Mouse (Mus musculus): Measurements from ENCODE around the gene Ubtd1. TPM values are rescaled to one million over a fixed set of nuclear protein-coding genes. Genes with fewer than 3 reads are reported as not detected.
"Not testable (repeated sequence)": the region's sequence is repeated elsewhere in the genome, so short reads cannot be mapped to it uniquely, and the experiment has no call there.

Ubtd1 gene
- total RNA-seq, 2 experiments from 2014 or later, result 11.2 to 12.8 TPM

GRCm38 (mm10) chr19:42050251-42050650 is 68.7 kb downstream of the Ubtd1 start:
- no peak for DNase-seq (ENCODE audit: low spot score in 2 of 2)
- intact Hi-C loops (cut with DNase I), result no loop called here

- DNase-seq (ENCODE audit: low spot score in 2 of 2), result no peak
- intact Hi-C loops (cut with DNase I), result no loop called here
Measured at GRCm38 (mm10) chr19:42051351-42051750, 69.8 kb downstream of the Ubtd1 start.

- intact Hi-C loops (cut with DNase I), result no loop called here
- no peak for DNase-seq (ENCODE audit: low spot score in 2 of 2)
Measured at GRCm38 (mm10) chr19:42051948-42052347, 70.4 kb downstream of the Ubtd1 start, which contains the start of gene 4933411K16Rik. Gene 4933411K16Rik, plus strand, starts transcription at chr19:42052248.

GRCm38 (mm10) chr19:42054255-42054654 is 72.7 kb downstream of the Ubtd1 start:
- intact Hi-C loops (cut with DNase I), result no loop called here
- DNase-seq (ENCODE audit: low spot score in 2 of 2), result no peak

GRCm38 (mm10) chr19:42055881-42056280 is 74.3 kb downstream of the Ubtd1 start:
- intact Hi-C loops (cut with DNase I), result no loop called here
- DNase-seq (ENCODE audit: low spot score in 2 of 2), result no peak

GRCm38 (mm10) chr19:42056719-42057409 is 75.3 kb downstream of the Ubtd1 start:
- no peak for DNase-seq (ENCODE audit: low spot score in 2 of 2)
- intact Hi-C loops (cut with DNase I), result no loop called here

- intact Hi-C loops (cut with DNase I), result no loop called here
- no peak for DNase-seq (ENCODE audit: low spot score in 2 of 2)
Measured at GRCm38 (mm10) chr19:42058426-42058825, 76.9 kb downstream of the Ubtd1 start.

- DNase-seq (ENCODE audit: low spot score in 2 of 2), result no peak
Measured at GRCm38 (mm10) chr19:42061443-42061842, 79.9 kb downstream of the Ubtd1 start.

GRCm38 (mm10) chr19:42068441-42069240 is 87.1 kb downstream of the Ubtd1 start:
- no peak for DNase-seq (ENCODE audit: low spot score in 2 of 2)
- intact Hi-C loops (cut with DNase I), result no loop called here

More at GRCm38 (mm10) chr19:42061443-42061842, 79.9 kb downstream of the Ubtd1 start:
- intact Hi-C loops (cut with DNase I), result no loop called here

GRCm38 (mm10) chr19:42069241-42069525 is 87.6 kb downstream of the Ubtd1 start:
- intact Hi-C loops (cut with DNase I), result no loop called here
- DNase-seq (ENCODE audit: low spot score in 2 of 2), result no peak

GRCm38 (mm10) chr19:42071221-42071620 is 89.7 kb downstream of the Ubtd1 start:
- intact Hi-C loops (cut with DNase I), result loop anchor here (5.0 kb wide), 1 partner anchor 34 kb away; the partner anchor contains the start of gene Ankrd2
- no peak for DNase-seq (ENCODE audit: low spot score in 2 of 2)

- intact Hi-C loops (cut with DNase I), result loop anchor here (5.0 kb wide), 1 partner anchor 35 kb away; the partner anchor contains the start of gene Ankrd2
- DNase-seq (ENCODE audit: low spot score in 2 of 2), result no peak
Measured at GRCm38 (mm10) chr19:42071886-42072608, 90.5 kb downstream of the Ubtd1 start.

GRCm38 (mm10) chr19:42072802-42073201 is 91.2 kb downstream of the Ubtd1 start:
- no peak for DNase-seq (ENCODE audit: low spot score in 2 of 2)
- intact Hi-C loops (cut with DNase I), result loop anchor here (5.0 kb wide), 1 partner anchor 36 kb away; the partner anchor contains the start of gene Ankrd2

- intact Hi-C loops (cut with DNase I), result no loop called here
- no peak for DNase-seq (ENCODE audit: low spot score in 2 of 2)
Measured at GRCm38 (mm10) chr19:42075051-42075450, 93.5 kb downstream of the Ubtd1 start.

GRCm38 (mm10) chr19:42075992-42076391 is 94.4 kb downstream of the Ubtd1 start:
- intact Hi-C loops (cut with DNase I), result no loop called here
- DNase-seq (ENCODE audit: low spot score in 2 of 2), result no peak

GRCm38 (mm10) chr19:42078566-42078965 is 97.0 kb downstream of the Ubtd1 start:
- no peak for DNase-seq (ENCODE audit: low spot score in 2 of 2)
- intact Hi-C loops (cut with DNase I), result no loop called here

GRCm38 (mm10) chr19:42079006-42079405 is 97.4 kb downstream of the Ubtd1 start:
- intact Hi-C loops (cut with DNase I), result no loop called here
- no peak for DNase-seq (ENCODE audit: low spot score in 2 of 2)

GRCm38 (mm10) chr19:42079950-42080349 is 98.4 kb downstream of the Ubtd1 start:
- intact Hi-C loops (cut with DNase I), result no loop called here

GRCm38 (mm10) chr19:42080469-42080868 is 98.9 kb downstream of the Ubtd1 start:
- intact Hi-C loops (cut with DNase I), result no loop called here
- no peak for DNase-seq (ENCODE audit: low spot score in 2 of 2)

More at GRCm38 (mm10) chr19:42079950-42080349, 98.4 kb downstream of the Ubtd1 start:
- no peak for DNase-seq (ENCODE audit: low spot score in 2 of 2)

- intact Hi-C loops (cut with DNase I); DNase-seq (ENCODE audit: low spot score in 2 of 2): not testable (repeated sequence)
Measured at GRCm38 (mm10) chr19:42081613-42082012, 100.0 kb downstream of the Ubtd1 start.
